Mouse (Mus musculus) liver, postnatal 0 days (tissue): Measurements from ENCODE around the gene Chrd.

ENCODE experiments used
- CTCF ChIP-seq: sonication (generic); IDR thresholded peaks from 2 replicates; pipeline ENCODE4 v1.5.1; 2016; ENCODE audit warnings: antibody characterized with exemption, low read depth
- EP300 ChIP-seq: IDR thresholded peaks from 2 replicates; pipeline ENCODE4 v1.6.1; 2016; ENCODE audit warnings: antibody characterized with exemption, low read depth, mild to moderate bottlenecking

DNA sequence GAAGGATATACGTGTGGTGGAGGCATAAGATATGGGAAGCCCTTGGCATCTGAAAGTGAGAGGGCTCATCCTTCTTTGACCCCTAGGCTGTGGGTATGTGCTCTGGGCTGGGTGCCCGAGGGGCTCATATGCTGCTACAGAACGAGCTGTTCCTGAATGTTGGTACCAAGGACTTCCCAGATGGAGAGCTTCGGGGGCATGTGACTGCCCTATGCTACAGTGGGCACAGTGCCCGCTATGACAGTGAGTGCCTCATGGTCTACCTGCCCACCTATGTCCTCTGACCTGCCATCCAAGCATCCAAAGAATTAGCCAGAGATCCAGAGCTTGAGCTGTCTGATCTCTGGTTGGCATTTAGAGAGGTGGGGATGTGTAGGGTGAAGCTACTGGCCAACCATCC is 3.9 kb downstream of the Chrd start:
- TF ChIP-seq CTCF (no peak), EP300 (no peak)
